Mouse (Mus musculus): ENCODE data around the gene Gm21981. TPM values are rescaled to one million over a fixed set of nuclear protein-coding genes. Genes with fewer than 3 reads are reported as not detected.

Gene Gm21981
- polyA plus RNA-seq, 1 experiment from 2014 or later, result 0.07 TPM

- no peak overlapping the region for H3K4me2 ChIP-seq
- H3K27me3 ChIP-seq (replicated peaks), result no peaks in the 10 kb centered on the region
- H3K4me3 ChIP-seq, result no peak overlapping the region
- H3K4me1 ChIP-seq, result peaks cover 30% of the 10 kb centered on the region
- H3K36me3 ChIP-seq, result peaks cover 85% of the 10 kb centered on the region
- H3K9me3 ChIP-seq (replicated peaks), result no peaks in the 10 kb centered on the region
- 56% methylated on average over 4 of the region's 4 CpGs for WGBS (ENCODE audit: insufficient replicate concordance)
- no peak overlapping the region for H3K27ac ChIP-seq
- no peak for ATAC-seq
- H3K9ac ChIP-seq, result no peak overlapping the region
These were observed 11.4 kb downstream of the Gm21981 start for GRCm38 (mm10) chr17:47682836-47683235.

- Histone ChIP-seq H3K4me3 (no peak overlapping the region), H3K4me1 (peaks cover 10% of the 10 kb centered on the region; the same call in 1 of the 2 replicates), H3K4me2 (no peak overlapping the region), H3K27me3 (replicated peaks) (no peaks in the 10 kb centered on the region), H3K36me3 (peaks cover 84% of the 10 kb centered on the region), H3K27ac (no peak overlapping the region), H3K9ac (no peak overlapping the region), H3K9me3 (replicated peaks) (no peaks in the 10 kb centered on the region)
- no peak for ATAC-seq
- WGBS (ENCODE audit: insufficient replicate concordance), result 81% methylated on average over 5 of the region's 5 CpGs
These were observed 15.6 kb downstream of the Gm21981 start for GRCm38 (mm10) chr17:47678702-47679101.

- peaks cover 85% of the 10 kb centered on the region for H3K36me3 ChIP-seq
- H3K4me2 ChIP-seq, result no peak overlapping the region
- no peaks in the 10 kb centered on the region for H3K9me3 ChIP-seq (replicated peaks)
- ATAC-seq, result no peak
- no peak overlapping the region for H3K4me3 ChIP-seq
- no peak overlapping the region for H3K9ac ChIP-seq
- H3K27ac ChIP-seq, result no peak overlapping the region
- WGBS (ENCODE audit: insufficient replicate concordance), result 87% methylated on average over 5 of the region's 5 CpGs
- H3K4me1 ChIP-seq, result peaks cover 10% of the 10 kb centered on the region; the same call in 1 of the 2 replicates
- H3K27me3 ChIP-seq (replicated peaks), result peaks cover 4% of the 10 kb centered on the region
These were observed 16.0 kb downstream of the Gm21981 start for GRCm38 (mm10) chr17:47678238-47678637.

GRCm38 (mm10) chr17:47676581-47676980 is 17.7 kb downstream of the Gm21981 start:
- ATAC-seq, result no peak

GRCm38 (mm10) chr17:47672311-47673111 is 21.7 kb downstream of the Gm21981 start:
- Histone ChIP-seq H3K27me3 (replicated peaks) (peaks cover 37% of the 10 kb centered on the region), H3K4me1 (peaks cover 12% of the 10 kb centered on the region), H3K9ac (peak overlapping the region; percentile 36; the same call in 1 of the 2 replicates), H3K36me3 (peaks cover 44% of the 10 kb centered on the region), H3K4me3 (peak overlapping the region; percentile 46), H3K27ac (no peak overlapping the region), H3K9me3 (replicated peaks) (no peaks in the 10 kb centered on the region), H3K4me2 (peak overlapping the region; percentile 71)
- 9% methylated on average over 68 of the region's 68 CpGs for WGBS (ENCODE audit: insufficient replicate concordance)
- ATAC-seq, result peak; percentile 37; the same call in 1 of the 2 replicates

More at GRCm38 (mm10) chr17:47676581-47676980, 17.7 kb downstream of the Gm21981 start:
- Histone ChIP-seq H3K36me3 (peaks cover 82% of the 10 kb centered on the region), H3K27ac (no peak overlapping the region), H3K4me1 (peaks cover 16% of the 10 kb centered on the region), H3K4me3 (no peak overlapping the region), H3K9me3 (replicated peaks) (no peaks in the 10 kb centered on the region), H3K9ac (no peak overlapping the region), H3K27me3 (replicated peaks) (peaks cover 19% of the 10 kb centered on the region), H3K4me2 (no peak overlapping the region)
- 24% methylated on average over 9 of the region's 9 CpGs for WGBS (ENCODE audit: insufficient replicate concordance)

GRCm38 (mm10) chr17:47671988-47672310 is 22.3 kb downstream of the Gm21981 start:
- Histone ChIP-seq H3K9ac (0 out of 2 replicates have a peak overlapping the region, but pooled peaks have one; percentile 36), H3K27ac (no peak overlapping the region), H3K4me2 (peak overlapping the region; percentile 71), H3K4me1 (peaks cover 12% of the 10 kb centered on the region), H3K9me3 (replicated peaks) (no peaks in the 10 kb centered on the region), H3K4me3 (peak overlapping the region; percentile 46), H3K36me3 (peaks cover 42% of the 10 kb centered on the region), H3K27me3 (replicated peaks) (peaks cover 37% of the 10 kb centered on the region)
- ATAC-seq, result peak; percentile 8; the same call in 1 of the 2 replicates
- 35% methylated on average over 14 of the region's 14 CpGs for WGBS (ENCODE audit: insufficient replicate concordance)

GRCm38 (mm10) chr17:47669166-47669565 is 25.1 kb downstream of the Gm21981 start:
- Histone ChIP-seq H3K9ac (no peak overlapping the region), H3K27me3 (replicated peaks) (peaks cover 37% of the 10 kb centered on the region), H3K27ac (no peak overlapping the region), H3K4me1 (peaks cover 12% of the 10 kb centered on the region), H3K36me3 (peaks cover 27% of the 10 kb centered on the region), H3K4me3 (no peak overlapping the region), H3K9me3 (replicated peaks) (no peaks in the 10 kb centered on the region), H3K4me2 (no peak overlapping the region)
- ATAC-seq, result no peak
- 79% methylated on average over 4 of the region's 4 CpGs for WGBS (ENCODE audit: insufficient replicate concordance)

GRCm38 (mm10) chr17:47664474-47664873 is 29.8 kb downstream of the Gm21981 start:
- H3K9ac ChIP-seq, result no peak overlapping the region
- 67% methylated on average over 7 of the region's 7 CpGs for WGBS (ENCODE audit: insufficient replicate concordance)

GRCm38 (mm10) chr17:47663009-47663713 is 31.1 kb downstream of the Gm21981 start:
- H3K4me2 ChIP-seq, result no peak overlapping the region
- H3K4me3 ChIP-seq, result no peak overlapping the region
- H3K4me1 ChIP-seq, result peaks cover 5% of the 10 kb centered on the region; the same call in 1 of the 2 replicates
- H3K27me3 ChIP-seq (replicated peaks), result no peaks in the 10 kb centered on the region
- H3K27ac ChIP-seq, result no peak overlapping the region
- WGBS (ENCODE audit: insufficient replicate concordance), result 82% methylated on average over 9 of the region's 9 CpGs
- H3K9me3 ChIP-seq (replicated peaks), result no peaks in the 10 kb centered on the region
- no peak overlapping the region for H3K9ac ChIP-seq
- no peak for ATAC-seq
- peaks cover 21% of the 10 kb centered on the region for H3K36me3 ChIP-seq

More at GRCm38 (mm10) chr17:47664474-47664873, 29.8 kb downstream of the Gm21981 start:
- no peak for ATAC-seq
- Histone ChIP-seq H3K4me1 (no peaks in the 10 kb centered on the region), H3K4me2 (no peak overlapping the region), H3K9me3 (replicated peaks) (no peaks in the 10 kb centered on the region), H3K36me3 (peaks cover 18% of the 10 kb centered on the region), H3K27ac (no peak overlapping the region), H3K4me3 (no peak overlapping the region), H3K27me3 (replicated peaks) (no peaks in the 10 kb centered on the region)

GRCm38 (mm10) chr17:47658741-47659243 is 35.5 kb downstream of the Gm21981 start:
- Histone ChIP-seq H3K36me3 (peaks cover 28% of the 10 kb centered on the region), H3K9ac (no peak overlapping the region), H3K4me3 (no peak overlapping the region), H3K4me2 (no peak overlapping the region), H3K4me1 (peaks cover 5% of the 10 kb centered on the region; the same call in 1 of the 2 replicates), H3K27ac (no peak overlapping the region), H3K27me3 (replicated peaks) (no peaks in the 10 kb centered on the region), H3K9me3 (replicated peaks) (no peaks in the 10 kb centered on the region)
- 46% methylated on average over 3 of the region's 3 CpGs for WGBS (ENCODE audit: insufficient replicate concordance)
- ATAC-seq, result no peak

- Histone ChIP-seq H3K4me1 (peaks cover 5% of the 10 kb centered on the region; the same call in 1 of the 2 replicates), H3K4me3 (no peak overlapping the region), H3K9ac (no peak overlapping the region), H3K36me3 (peaks cover 36% of the 10 kb centered on the region), H3K4me2 (no peak overlapping the region), H3K27me3 (replicated peaks) (no peaks in the 10 kb centered on the region), H3K27ac (no peak overlapping the region), H3K9me3 (replicated peaks) (no peaks in the 10 kb centered on the region)
- WGBS (ENCODE audit: insufficient replicate concordance), result 74% methylated on average over 4 of the region's 4 CpGs
- no peak for ATAC-seq
These were observed 36.4 kb downstream of the Gm21981 start for GRCm38 (mm10) chr17:47657901-47658300.

- H3K4me2 ChIP-seq, result no peak overlapping the region
- peaks cover 42% of the 10 kb centered on the region for H3K36me3 ChIP-seq
- H3K4me3 ChIP-seq, result no peak overlapping the region
- no peak for ATAC-seq
- no peak overlapping the region for H3K9ac ChIP-seq
- peaks cover 5% of the 10 kb centered on the region; the same call in 1 of the 2 replicates for H3K4me1 ChIP-seq
- no peak overlapping the region for H3K27ac ChIP-seq
- 74% methylated on average over 5 of the region's 5 CpGs for WGBS (ENCODE audit: insufficient replicate concordance)
- no peaks in the 10 kb centered on the region for H3K27me3 ChIP-seq (replicated peaks)
- H3K9me3 ChIP-seq (replicated peaks), result no peaks in the 10 kb centered on the region
These were observed 38.6 kb downstream of the Gm21981 start for GRCm38 (mm10) chr17:47655697-47656096.

Measured in liver, embryonic 12.5 days (tissue).